Mouse (Mus musculus): ENCODE results near the gene Ccnyl1. TPM values are rescaled to one million over a fixed set of nuclear protein-coding genes. Genes with fewer than 3 reads are reported as not detected.
"Not testable (repeated sequence)": the region's sequence is repeated elsewhere in the genome, so short reads cannot be mapped to it uniquely, and the experiment has no call there.

Ccnyl1 gene
- polyA plus RNA-seq (2014; fragmentation: Nextera tagmentation; extraction: Ambion mirVana): 11.2 and 11.6 TPM in 2 replicates

DNA sequence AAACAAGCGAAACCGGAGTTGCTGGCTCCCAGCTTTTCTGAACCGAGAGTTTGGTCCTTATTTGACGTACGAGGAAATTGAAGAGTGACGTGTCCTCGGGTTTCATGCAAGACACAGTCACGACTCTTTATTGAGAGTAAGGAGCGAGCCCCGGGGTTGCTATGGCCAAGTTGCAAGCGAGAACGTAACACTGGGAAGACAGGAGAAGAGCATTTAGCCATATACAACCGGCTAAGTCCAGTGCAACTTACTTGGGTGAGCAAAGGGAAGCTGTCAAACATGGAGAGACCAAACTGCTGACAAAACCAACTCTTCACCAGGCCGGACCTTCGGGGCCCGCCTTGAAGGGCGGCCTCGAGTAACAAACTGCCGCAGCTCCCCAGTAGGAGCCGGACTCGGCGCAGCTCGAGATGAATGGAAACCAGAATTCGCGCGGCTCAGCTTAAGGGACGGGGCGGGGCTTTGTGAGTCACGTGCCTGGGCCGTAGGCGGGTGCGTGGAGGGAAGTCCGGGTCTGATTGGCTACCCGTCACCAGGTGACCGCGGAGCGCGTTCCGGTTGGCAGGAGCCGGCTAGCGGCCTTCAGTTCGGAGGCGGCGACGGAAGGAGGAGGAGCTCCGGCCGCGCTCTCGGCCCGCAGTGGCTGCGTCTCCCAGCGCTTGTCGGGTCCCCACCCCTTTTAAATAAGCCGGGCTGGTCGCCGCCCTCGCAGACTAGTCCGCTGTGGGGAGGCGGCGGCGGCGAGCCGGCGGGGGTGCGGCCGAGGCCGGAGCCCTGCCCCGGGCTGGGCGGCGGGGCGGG, at the start of gene Ccnyl1:
Gene Ccnyl1 (plus strand): TSS at position 243 of the 801 bp plus-strand sequence.
- Histone ChIP-seq H3K4me2 (ENCODE audit: low read depth) (peak within 1 kb of the TSS; percentile 90), H3K9ac (ENCODE audit: low read length) (peak within 1 kb of the TSS; percentile 84), H3K27ac (ENCODE audit: low read depth, low read length) (peak within 1 kb of the TSS; percentile 80), H3K36me3 (ENCODE audit: control insufficient read depth, insufficient read depth, low read length) (no peaks in the 10 kb centered on the region), H3K9me3 (ENCODE audit: control insufficient read depth, low read length) (no peaks in the 10 kb centered on the region), H3K27me3 (ENCODE audit: control insufficient read depth, insufficient read depth, low read length) (no peaks in the 10 kb centered on the region), H3K4me3 (ENCODE audit: low read depth, low read length) (peak within 1 kb of the TSS; percentile 90), H3K4me1 (ENCODE audit: control insufficient read depth, insufficient read depth, low read length) (peaks cover 5% of the 10 kb centered on the region)
- WGBS: under 1% methylated on average over 57 of the region's 71 CpGs
- peak; percentile 98 for ATAC-seq (ENCODE audit: insufficient read depth, low FRiP score, low TSS enrichment)
- DNase-seq (ENCODE audit: low spot score): peak; percentile 99

GRCm38 (mm10) chr1:64641069-64641468, 49.2 kb upstream of the Ccnyl1 start:
- Histone ChIP-seq H3K36me3 (ENCODE audit: control insufficient read depth, insufficient read depth, low read length) (no peaks in the 10 kb centered on the region), H3K27ac (ENCODE audit: low read depth, low read length) (no peak overlapping the region), H3K4me2 (ENCODE audit: low read depth) (no peak overlapping the region), H3K27me3 (ENCODE audit: control insufficient read depth, insufficient read depth, low read length) (no peaks in the 10 kb centered on the region), H3K9me3 (ENCODE audit: control insufficient read depth, low read length) (no peaks in the 10 kb centered on the region), H3K9ac (ENCODE audit: low read length) (no peak overlapping the region), H3K4me1 (ENCODE audit: control insufficient read depth, insufficient read depth, low read length) (no peaks in the 10 kb centered on the region), H3K4me3 (ENCODE audit: low read depth, low read length) (no peak overlapping the region)
- no peak for ATAC-seq (ENCODE audit: insufficient read depth, low FRiP score, low TSS enrichment)
- WGBS: 91% methylated on average over 6 of the region's 6 CpGs
- no peak for DNase-seq (ENCODE audit: low spot score)

DNA sequence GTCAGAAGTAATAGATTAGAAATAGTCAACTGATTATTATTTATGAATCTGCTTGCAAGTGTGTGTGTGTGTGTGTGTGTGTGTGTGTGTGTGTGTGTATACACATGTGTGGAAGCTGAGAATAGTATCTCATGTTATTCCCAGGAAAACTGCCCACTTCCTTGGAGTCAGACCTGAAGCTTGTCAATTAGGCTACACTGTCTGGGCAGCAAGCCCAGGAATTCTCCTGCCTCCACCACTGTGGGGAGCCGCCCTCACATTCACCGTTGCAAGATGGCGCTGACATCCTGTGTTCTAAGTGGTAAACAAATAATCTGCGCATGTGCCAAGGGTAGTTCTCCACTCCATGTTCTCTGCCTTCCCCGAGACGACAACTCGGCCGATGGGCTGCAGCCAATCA, 47.7 kb upstream of the Ccnyl1 start:
- H3K4me1 ChIP-seq (ENCODE audit: control insufficient read depth, insufficient read depth, low read length); H3K36me3 ChIP-seq (ENCODE audit: control insufficient read depth, insufficient read depth, low read length); ATAC-seq (ENCODE audit: insufficient read depth, low FRiP score, low TSS enrichment); H3K27me3 ChIP-seq (ENCODE audit: control insufficient read depth, insufficient read depth, low read length); DNase-seq (ENCODE audit: low spot score); H3K9ac ChIP-seq (ENCODE audit: low read length); H3K4me2 ChIP-seq (ENCODE audit: low read depth); H3K9me3 ChIP-seq (ENCODE audit: control insufficient read depth, low read length); H3K4me3 ChIP-seq (ENCODE audit: low read depth, low read length); H3K27ac ChIP-seq (ENCODE audit: low read depth, low read length): not testable (repeated sequence)
- whole genome bisulfite sequencing: 95% methylated on average over 8 of the region's 8 CpGs

DNA sequence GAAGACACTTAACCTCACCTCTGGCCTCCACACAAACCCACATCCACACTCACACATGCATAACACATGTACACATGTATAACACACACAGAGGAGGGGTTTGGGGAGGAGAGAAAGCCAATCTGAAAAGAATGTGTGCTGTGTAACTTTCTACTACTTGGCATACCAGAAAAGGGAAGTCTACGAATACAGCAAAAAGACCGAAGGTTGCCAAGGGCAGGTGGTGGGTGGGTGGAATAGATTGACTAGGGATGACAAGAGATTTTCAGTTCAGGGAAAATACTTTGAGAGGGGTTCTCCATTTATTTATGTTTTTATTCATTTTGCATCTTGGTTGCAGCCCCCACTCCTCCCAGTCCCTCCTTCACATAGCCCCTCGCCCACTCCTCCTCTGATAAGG, 45.7 kb upstream of the Ccnyl1 start:
- ATAC-seq (ENCODE audit: insufficient read depth, low FRiP score, low TSS enrichment): no peak
- no peak overlapping the region for H3K4me3 ChIP-seq (ENCODE audit: low read depth, low read length)
- no peak for DNase-seq (ENCODE audit: low spot score)
- H3K4me1 ChIP-seq (ENCODE audit: control insufficient read depth, insufficient read depth, low read length): no peaks in the 10 kb centered on the region
- no peaks in the 10 kb centered on the region for H3K27me3 ChIP-seq (ENCODE audit: control insufficient read depth, insufficient read depth, low read length)
- no peak overlapping the region for H3K27ac ChIP-seq (ENCODE audit: low read depth, low read length)
- no peaks in the 10 kb centered on the region for H3K36me3 ChIP-seq (ENCODE audit: control insufficient read depth, insufficient read depth, low read length)
- WGBS: 95% methylated on average over 3 of the region's 3 CpGs
- no peaks in the 10 kb centered on the region for H3K9me3 ChIP-seq (ENCODE audit: control insufficient read depth, low read length)
- H3K9ac ChIP-seq (ENCODE audit: low read length): no peak overlapping the region
- H3K4me2 ChIP-seq (ENCODE audit: low read depth): no peak overlapping the region

DNA sequence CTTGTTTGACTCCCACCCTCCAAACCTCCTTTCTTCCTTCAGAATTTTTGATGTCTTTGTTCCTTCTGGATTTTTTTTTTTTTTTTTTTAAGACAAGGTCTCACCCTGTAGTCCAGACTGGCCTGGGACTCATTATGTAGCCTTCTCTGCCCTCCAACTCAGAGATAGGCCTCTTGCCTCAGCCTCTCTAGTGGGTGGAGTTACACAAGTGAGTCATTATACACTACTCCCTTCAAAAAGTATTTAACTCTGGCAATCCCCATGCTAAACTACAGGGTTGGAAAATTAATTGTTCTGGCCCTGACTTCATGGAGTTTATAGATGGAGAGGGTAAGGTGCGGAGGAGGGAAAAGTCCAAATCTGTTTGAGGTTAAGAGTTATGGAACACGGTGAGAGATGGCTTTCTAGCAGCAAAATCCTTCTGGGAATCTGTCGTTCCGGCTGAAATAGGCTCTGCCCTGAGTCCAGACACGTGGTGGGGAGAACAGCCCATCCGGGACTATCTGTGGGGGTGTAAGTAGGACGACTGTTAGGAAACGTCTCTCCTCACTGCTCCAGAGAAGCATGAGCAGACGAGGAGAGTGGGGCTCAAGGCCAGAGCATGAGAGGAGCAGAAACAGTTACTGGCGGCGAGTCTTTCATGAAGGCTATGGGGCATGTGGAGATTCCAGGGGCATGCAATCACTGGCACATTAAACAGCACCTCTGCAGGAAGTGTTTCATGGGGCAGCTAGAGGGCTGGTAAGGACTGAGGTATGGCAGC, 40.7 kb upstream of the Ccnyl1 start:
- DNase-seq (ENCODE audit: low spot score): no peak
- H3K9ac ChIP-seq (ENCODE audit: low read length): no peak overlapping the region
- no peaks in the 10 kb centered on the region for H3K36me3 ChIP-seq (ENCODE audit: control insufficient read depth, insufficient read depth, low read length)
- no peak overlapping the region for H3K4me2 ChIP-seq (ENCODE audit: low read depth)
- H3K27ac ChIP-seq (ENCODE audit: low read depth, low read length): no peak overlapping the region
- no peaks in the 10 kb centered on the region for H3K27me3 ChIP-seq (ENCODE audit: control insufficient read depth, insufficient read depth, low read length)
- H3K4me1 ChIP-seq (ENCODE audit: control insufficient read depth, insufficient read depth, low read length): no peaks in the 10 kb centered on the region
- no peak for ATAC-seq (ENCODE audit: insufficient read depth, low FRiP score, low TSS enrichment)
- 80% methylated on average over 11 of the region's 11 CpGs for WGBS
- no peaks in the 10 kb centered on the region for H3K9me3 ChIP-seq (ENCODE audit: control insufficient read depth, low read length)
- H3K4me3 ChIP-seq (ENCODE audit: low read depth, low read length): no peak overlapping the region

DNA sequence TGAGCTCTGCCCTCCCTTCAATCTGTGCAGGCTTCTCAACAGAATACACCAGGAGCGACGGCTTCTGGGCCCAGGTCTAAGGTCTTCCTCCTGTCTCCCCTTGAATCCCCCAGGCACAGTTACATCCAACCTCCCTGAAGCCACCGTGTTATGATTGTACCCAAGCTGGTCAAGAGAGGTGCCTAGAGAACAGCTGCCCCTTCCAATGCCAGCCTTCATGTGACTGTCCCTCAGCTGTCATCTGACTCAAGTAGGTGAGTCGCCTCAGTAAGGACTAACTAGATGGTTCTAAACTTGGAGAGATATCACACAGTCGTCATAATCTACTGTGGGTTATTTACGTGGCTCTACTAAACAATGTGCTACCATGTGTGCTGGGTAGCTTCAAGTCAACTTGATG, 36.6 kb upstream of the Ccnyl1 start:
- no peaks in the 10 kb centered on the region for H3K4me1 ChIP-seq (ENCODE audit: control insufficient read depth, insufficient read depth, low read length)
- no peak overlapping the region for H3K4me3 ChIP-seq (ENCODE audit: low read depth, low read length)
- WGBS: 86% methylated on average over 6 of the region's 6 CpGs
- no peak overlapping the region for H3K27ac ChIP-seq (ENCODE audit: low read depth, low read length)
- H3K4me2 ChIP-seq (ENCODE audit: low read depth): no peak overlapping the region
- no peak overlapping the region for H3K9ac ChIP-seq (ENCODE audit: low read length)
- H3K9me3 ChIP-seq (ENCODE audit: control insufficient read depth, low read length): no peaks in the 10 kb centered on the region
- ATAC-seq (ENCODE audit: insufficient read depth, low FRiP score, low TSS enrichment) (no peak), DNase-seq (ENCODE audit: low spot score) (no peak)
- H3K27me3 ChIP-seq (ENCODE audit: control insufficient read depth, insufficient read depth, low read length): no peaks in the 10 kb centered on the region
- no peaks in the 10 kb centered on the region for H3K36me3 ChIP-seq (ENCODE audit: control insufficient read depth, insufficient read depth, low read length)

DNA sequence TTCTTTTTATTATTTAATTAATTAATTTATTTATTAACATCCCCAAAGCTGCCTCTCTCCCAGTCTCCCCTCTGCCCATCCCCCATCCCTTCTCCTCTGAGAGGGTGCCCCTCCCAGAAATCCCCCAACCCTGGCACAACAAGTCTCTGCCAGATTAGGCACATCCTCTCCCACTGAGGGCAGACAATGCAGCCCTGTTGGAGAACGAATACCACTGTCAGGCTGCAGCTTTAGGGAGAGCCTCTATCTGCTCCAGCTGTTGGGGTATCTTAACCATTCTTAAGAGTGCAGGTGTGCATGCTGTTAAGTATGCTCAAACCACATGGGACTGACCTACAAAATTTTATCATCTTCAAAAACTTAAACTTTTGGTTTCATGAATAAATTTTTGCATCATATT, 34.8 kb upstream of the Ccnyl1 start:
- WGBS: 10% methylated on average over 1 of the region's 1 CpGs
- H3K36me3 ChIP-seq (ENCODE audit: control insufficient read depth, insufficient read depth, low read length): no peaks in the 10 kb centered on the region
- no peak for DNase-seq (ENCODE audit: low spot score)

GRCm38 (mm10) chr1:64656423-64657129, 33.7 kb upstream of the Ccnyl1 start:
- WGBS: 86% methylated on average over 3 of the region's 3 CpGs
- Histone ChIP-seq H3K27me3 (ENCODE audit: control insufficient read depth, insufficient read depth, low read length) (no peaks in the 10 kb centered on the region), H3K4me2 (ENCODE audit: low read depth) (no peak overlapping the region), H3K9ac (ENCODE audit: low read length) (no peak overlapping the region), H3K4me1 (ENCODE audit: control insufficient read depth, insufficient read depth, low read length) (no peaks in the 10 kb centered on the region), H3K36me3 (ENCODE audit: control insufficient read depth, insufficient read depth, low read length) (no peaks in the 10 kb centered on the region), H3K4me3 (ENCODE audit: low read depth, low read length) (no peak overlapping the region), H3K9me3 (ENCODE audit: control insufficient read depth, low read length) (no peaks in the 10 kb centered on the region), H3K27ac (ENCODE audit: low read depth, low read length) (no peak overlapping the region)
- no peak for ATAC-seq (ENCODE audit: insufficient read depth, low FRiP score, low TSS enrichment)
- no peak for DNase-seq (ENCODE audit: low spot score)

More for the DNA sequence above, 34.8 kb upstream of the Ccnyl1 start:
- H3K9me3 ChIP-seq (ENCODE audit: control insufficient read depth, low read length): no peaks in the 10 kb centered on the region
- H3K9ac ChIP-seq (ENCODE audit: low read length): no peak overlapping the region
- ATAC-seq (ENCODE audit: insufficient read depth, low FRiP score, low TSS enrichment): no peak
- no peak overlapping the region for H3K4me2 ChIP-seq (ENCODE audit: low read depth)
- H3K4me3 ChIP-seq (ENCODE audit: low read depth, low read length): no peak overlapping the region
- no peaks in the 10 kb centered on the region for H3K4me1 ChIP-seq (ENCODE audit: control insufficient read depth, insufficient read depth, low read length)
- H3K27ac ChIP-seq (ENCODE audit: low read depth, low read length): no peak overlapping the region
- no peaks in the 10 kb centered on the region for H3K27me3 ChIP-seq (ENCODE audit: control insufficient read depth, insufficient read depth, low read length)
